Mouse (Mus musculus): ENCODE data around the gene Dapp1.

The Dapp1 gene

GRCm38 (mm10) chr3:137981382-137981750 is at the start of gene Dapp1:
Gene Dapp1, minus strand, starts transcription at chr3:137981545.
- peak in 1 of 2 experiments; percentile 7 for DNase-seq (ENCODE audit: low spot score in 2 of 2)

DNA sequence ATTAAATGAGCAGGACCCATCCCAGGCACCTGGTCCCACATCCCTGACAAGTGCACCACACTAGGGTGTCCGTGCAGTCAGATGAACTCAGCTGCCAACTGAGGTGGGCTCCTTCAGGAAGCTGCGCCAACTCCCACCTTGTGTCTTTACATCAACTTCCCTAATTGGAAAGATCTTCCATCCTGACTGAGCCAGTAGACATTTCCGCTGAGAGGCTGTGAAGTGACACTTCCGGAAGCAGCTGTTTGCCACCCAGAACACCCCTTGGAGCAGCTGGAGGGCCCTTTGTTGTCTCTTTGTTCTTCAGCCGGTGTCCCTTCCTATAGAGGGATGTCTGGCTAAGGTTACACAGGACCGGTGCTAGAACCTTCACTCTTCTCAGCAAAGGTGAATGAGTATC is 49.2 kb upstream of the Dapp1 start:
- DNase-seq (ENCODE audit: low spot score in 2 of 2): no peak

- DNase-seq (ENCODE audit: low spot score in 2 of 2): no peak
These were observed 48.0 kb upstream of the Dapp1 start for GRCm38 (mm10) chr3:138029351-138029750.

GRCm38 (mm10) chr3:138027575-138028362 is 46.4 kb upstream of the Dapp1 start:
- no peak for DNase-seq (ENCODE audit: low spot score in 2 of 2)

GRCm38 (mm10) chr3:138026286-138026685 is 44.9 kb upstream of the Dapp1 start:
- DNase-seq (ENCODE audit: low spot score in 2 of 2): peak in 1 of 2 experiments; percentile 8

- DNase-seq (ENCODE audit: low spot score in 2 of 2): no peak
These were observed 41.3 kb upstream of the Dapp1 start for GRCm38 (mm10) chr3:138022651-138023050.

DNA sequence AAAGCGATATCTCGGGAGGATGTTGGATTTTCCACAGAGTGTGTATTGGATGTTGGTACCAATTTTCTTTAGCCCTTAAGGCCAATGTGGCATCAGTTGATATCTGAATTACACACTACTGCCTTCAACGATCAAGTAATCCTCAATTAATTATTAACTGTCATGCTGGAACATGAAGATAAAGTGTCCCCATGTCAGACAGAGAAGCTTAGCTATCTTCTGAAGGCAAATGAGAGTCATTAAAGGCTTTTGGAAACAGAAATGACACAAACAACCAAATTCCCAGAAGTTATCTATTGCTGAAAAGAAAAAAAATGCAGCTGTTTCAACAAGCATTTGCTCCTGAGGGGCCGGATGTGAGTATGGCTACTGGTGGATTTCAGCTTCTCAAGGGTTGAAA is 40.7 kb upstream of the Dapp1 start:
- DNase-seq (ENCODE audit: low spot score in 2 of 2): no peak

GRCm38 (mm10) chr3:138016810-138017209 is 35.5 kb upstream of the Dapp1 start:
- DNase-seq (ENCODE audit: low spot score in 2 of 2): no peak

- no peak for DNase-seq (ENCODE audit: low spot score in 2 of 2)
These were observed 33.4 kb upstream of the Dapp1 start for GRCm38 (mm10) chr3:138014725-138015124.

- no peak for DNase-seq (ENCODE audit: low spot score in 2 of 2)
These were observed 31.0 kb upstream of the Dapp1 start for GRCm38 (mm10) chr3:138012351-138012750.

GRCm38 (mm10) chr3:138008152-138008551 is 26.8 kb upstream of the Dapp1 start:
- no peak for DNase-seq (ENCODE audit: low spot score in 2 of 2)

DNA sequence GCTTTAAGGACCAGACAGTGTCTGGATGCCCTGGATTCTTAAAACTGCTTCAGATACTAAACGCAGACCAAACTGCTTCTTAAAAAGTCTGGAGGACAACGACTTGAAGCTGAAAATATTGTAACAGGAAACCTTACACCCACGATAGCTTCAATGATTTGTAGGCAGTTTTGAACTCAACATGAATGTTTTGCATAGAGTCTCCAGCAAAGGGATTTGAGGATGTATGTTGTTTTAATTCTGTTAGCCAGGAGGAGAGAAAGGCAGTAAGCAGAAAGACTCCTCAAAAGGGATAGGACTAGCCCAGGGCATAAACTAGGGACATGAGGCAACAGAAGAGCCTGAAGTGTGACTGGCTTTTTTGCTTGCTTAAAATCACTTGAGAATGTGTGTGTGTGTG is 25.6 kb upstream of the Dapp1 start:
- DNase-seq (ENCODE audit: low spot score in 2 of 2): no peak

GRCm38 (mm10) chr3:138003264-138003663 is 21.9 kb upstream of the Dapp1 start:
- no peak for DNase-seq (ENCODE audit: low spot score in 2 of 2)

GRCm38 (mm10) chr3:138002545-138002944 is 21.2 kb upstream of the Dapp1 start:
- no peak for DNase-seq (ENCODE audit: low spot score in 2 of 2)

DNA sequence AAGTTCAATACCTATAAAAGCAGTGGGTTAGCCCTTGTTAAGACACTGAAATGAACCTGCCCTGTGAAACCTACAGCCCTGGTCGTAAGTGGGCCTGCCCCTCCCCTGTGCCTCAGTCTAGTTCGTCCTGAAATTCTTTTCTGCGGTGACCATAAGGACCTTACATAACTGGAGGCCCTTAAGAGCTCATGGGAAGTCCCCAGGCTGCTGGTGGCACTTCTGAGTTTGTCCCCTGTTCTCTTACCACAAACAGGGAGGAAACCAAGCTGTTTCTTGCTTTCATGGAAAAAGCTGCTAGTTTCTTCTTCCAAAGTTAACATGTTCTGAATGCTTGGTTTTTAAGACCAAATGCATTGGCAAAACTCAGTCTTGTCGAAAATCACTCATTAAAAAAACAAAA is 20.5 kb upstream of the Dapp1 start:
- no peak for DNase-seq (ENCODE audit: low spot score in 2 of 2)

DNA sequence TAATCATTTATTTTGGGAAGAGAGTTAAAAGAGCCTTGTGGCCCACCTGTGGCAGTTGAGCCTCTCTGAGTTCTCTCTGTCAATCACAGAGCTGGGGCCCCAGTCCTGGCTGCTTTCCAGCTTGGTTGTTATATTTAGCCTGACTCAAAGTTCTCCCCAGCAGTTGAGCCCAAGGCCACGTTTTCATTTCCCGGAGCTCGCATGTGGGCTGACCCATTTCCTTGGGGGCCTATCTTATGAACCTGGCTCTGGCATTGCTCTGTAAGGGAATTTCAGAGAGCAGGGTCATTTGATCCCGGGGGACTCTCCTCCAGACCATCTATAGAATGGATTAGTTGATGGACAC is 19.4 kb upstream of the Dapp1 start:
- DNase-seq (ENCODE audit: low spot score in 2 of 2): no peak

- no peak for DNase-seq (ENCODE audit: low spot score in 2 of 2)
These were observed 18.8 kb upstream of the Dapp1 start for GRCm38 (mm10) chr3:138000062-138000723.

GRCm38 (mm10) chr3:137999224-137999790 is 18.0 kb upstream of the Dapp1 start:
- DNase-seq (ENCODE audit: low spot score in 2 of 2): no peak

GRCm38 (mm10) chr3:137998491-137999223 is 17.3 kb upstream of the Dapp1 start:
- DNase-seq (ENCODE audit: low spot score in 2 of 2): no peak

- DNase-seq (ENCODE audit: low spot score in 2 of 2): no peak
These were observed 14.1 kb upstream of the Dapp1 start for GRCm38 (mm10) chr3:137995486-137995885.

- no peak for DNase-seq (ENCODE audit: low spot score in 2 of 2)
These were observed 12.9 kb upstream of the Dapp1 start for GRCm38 (mm10) chr3:137994196-137994595.

- DNase-seq (ENCODE audit: low spot score in 2 of 2): no peak
These were observed 11.0 kb upstream of the Dapp1 start for GRCm38 (mm10) chr3:137992366-137992765.

Data from cerebellum, postnatal 4 days (tissue).